Mouse (Mus musculus): ENCODE data around the gene Ifit1bl2. TPM values are rescaled to one million over a fixed set of nuclear protein-coding genes. Genes with fewer than 3 reads are reported as not detected.

The Ifit1bl2 gene
- total and polyA plus RNA-seq, 2 experiments from 2014 or later, result 0.07 to 0.38 TPM

- no peaks in the 10 kb centered on the region for H3K27me3 ChIP-seq (ENCODE audit: insufficient read depth, low read length)
- ATAC-seq (ENCODE audit: low FRiP score) (no peak), DNase-seq (ENCODE audit: low spot score) (no peak)
- H3K4me1 ChIP-seq (ENCODE audit: insufficient read depth, low read length), result no peaks in the 10 kb centered on the region
- TF ChIP-seq CTCF (IDR thresholded peaks at IDR 0.05), result no peak
- H3K9me3 ChIP-seq (ENCODE audit: low read length), result no peaks in the 10 kb centered on the region
- WGBS, result 86% methylated on average over 5 of the region's 5 CpGs
- H3K4me3 ChIP-seq (ENCODE audit: low read depth, low read length), result no peak overlapping the region
- H3K4me2 ChIP-seq (ENCODE audit: low read depth, low read length, poor library complexity, severe bottlenecking), result no peak overlapping the region
- H3K36me3 ChIP-seq (ENCODE audit: insufficient read depth, low read length), result no peaks in the 10 kb centered on the region
- no peak overlapping the region for H3K27ac ChIP-seq (ENCODE audit: low read depth, low read length)
- H3K9ac ChIP-seq (replicated peaks; ENCODE audit: low read length, poor library complexity, severe bottlenecking), result no peak overlapping the region
Observed at GRCm38 (mm10) chr19:34642616-34643015, 2.1 kb upstream of the Ifit1bl2 start.

DNA sequence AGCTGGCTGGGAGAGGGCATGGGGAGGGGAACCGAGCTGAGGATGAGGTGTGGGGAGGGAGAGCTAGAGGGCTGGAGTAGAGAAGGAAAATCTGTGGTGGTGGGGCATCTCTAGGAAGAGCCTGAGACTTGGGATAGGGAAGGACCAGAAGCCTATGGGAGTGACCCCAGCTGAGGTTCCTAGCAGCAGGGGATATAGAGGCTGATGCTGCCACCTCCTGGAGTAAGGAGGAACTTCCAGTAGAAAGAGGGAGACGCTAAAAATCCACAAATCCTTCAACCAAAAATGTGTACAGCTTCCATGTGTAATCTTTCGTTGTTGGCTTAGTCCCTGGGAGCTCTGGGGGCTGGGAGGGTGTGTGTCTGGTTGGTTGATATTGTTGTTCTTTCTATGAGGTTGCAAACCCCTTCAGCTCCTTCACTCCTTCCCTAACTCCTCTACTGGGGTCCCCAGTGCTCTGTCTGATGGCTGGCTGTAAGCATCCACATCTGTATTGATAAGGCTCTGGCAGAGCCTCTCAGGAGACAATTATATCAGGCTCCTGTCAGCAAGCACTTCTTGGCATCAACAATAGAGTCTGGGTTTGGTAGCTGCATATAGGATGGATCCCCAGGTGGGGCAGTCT, 3.5 kb downstream of the Ifit1bl2 start:
- 8% methylated on average over 3 of the region's 3 CpGs for WGBS
- ATAC-seq (ENCODE audit: low FRiP score) (no peak), DNase-seq (ENCODE audit: low spot score) (peak; percentile 42)
- H3K4me1 ChIP-seq (ENCODE audit: insufficient read depth, low read length), result no peaks in the 10 kb centered on the region
- no peak overlapping the region for H3K4me2 ChIP-seq (ENCODE audit: low read depth, low read length, poor library complexity, severe bottlenecking)
- H3K4me3 ChIP-seq (ENCODE audit: low read depth, low read length), result no peak overlapping the region
- no peaks in the 10 kb centered on the region for H3K9me3 ChIP-seq (ENCODE audit: low read length)
- peak; percentile 80 for TF ChIP-seq CTCF (IDR thresholded peaks at IDR 0.05)
- no peaks in the 10 kb centered on the region for H3K36me3 ChIP-seq (ENCODE audit: insufficient read depth, low read length)
- no peaks in the 10 kb centered on the region for H3K27me3 ChIP-seq (ENCODE audit: insufficient read depth, low read length)
- no peak overlapping the region for H3K27ac ChIP-seq (ENCODE audit: low read depth, low read length)
- no peak overlapping the region for H3K9ac ChIP-seq (replicated peaks; ENCODE audit: low read length, poor library complexity, severe bottlenecking)

DNA sequence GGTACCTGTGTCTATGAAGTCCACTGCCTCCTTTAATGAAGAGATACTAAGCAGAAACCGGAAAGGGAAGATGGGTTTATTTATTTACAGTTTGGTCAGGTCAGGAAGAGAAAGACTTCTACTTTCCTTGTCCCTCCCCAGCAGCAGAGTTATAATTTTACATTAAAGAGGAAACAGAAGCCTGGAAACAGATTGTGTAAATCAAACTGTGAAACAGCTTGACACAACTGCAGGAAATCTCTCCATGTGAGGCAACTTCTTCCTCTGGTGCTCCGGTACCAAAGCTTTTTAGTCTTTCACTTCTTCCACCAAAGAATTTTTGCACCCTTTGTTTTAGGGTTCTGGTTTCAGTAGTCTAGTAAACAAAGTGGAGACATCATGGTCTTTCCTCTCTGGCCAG, 7.1 kb downstream of the Ifit1bl2 start:
- no peak for DNase-seq (ENCODE audit: low spot score)
- WGBS, result 84% methylated on average over 2 of the region's 2 CpGs

GRCm38 (mm10) chr19:34631487-34631886, 9.1 kb downstream of the Ifit1bl2 start:
- TF ChIP-seq CTCF (IDR thresholded peaks at IDR 0.05), result no peak
- H3K4me2 ChIP-seq (ENCODE audit: low read depth, low read length, poor library complexity, severe bottlenecking), result no peak overlapping the region
- no peaks in the 10 kb centered on the region for H3K36me3 ChIP-seq (ENCODE audit: insufficient read depth, low read length)
- H3K27me3 ChIP-seq (ENCODE audit: insufficient read depth, low read length), result no peaks in the 10 kb centered on the region
- DNase-seq (ENCODE audit: low spot score), result no peak
- H3K9me3 ChIP-seq (ENCODE audit: low read length), result no peaks in the 10 kb centered on the region
- ATAC-seq (ENCODE audit: low FRiP score), result no peak
- no peaks in the 10 kb centered on the region for H3K4me1 ChIP-seq (ENCODE audit: insufficient read depth, low read length)
- H3K4me3 ChIP-seq (ENCODE audit: low read depth, low read length), result no peak overlapping the region
- H3K9ac ChIP-seq (replicated peaks; ENCODE audit: low read length, poor library complexity, severe bottlenecking), result no peak overlapping the region
- no peak overlapping the region for H3K27ac ChIP-seq (ENCODE audit: low read depth, low read length)

More for the DNA sequence above, 7.1 kb downstream of the Ifit1bl2 start:
- TF ChIP-seq CTCF (IDR thresholded peaks at IDR 0.05), result no peak
- no peaks in the 10 kb centered on the region for H3K27me3 ChIP-seq (ENCODE audit: insufficient read depth, low read length)
- no peaks in the 10 kb centered on the region for H3K36me3 ChIP-seq (ENCODE audit: insufficient read depth, low read length)
- no peak for ATAC-seq (ENCODE audit: low FRiP score)
- no peak overlapping the region for H3K4me2 ChIP-seq (ENCODE audit: low read depth, low read length, poor library complexity, severe bottlenecking)
- H3K9ac ChIP-seq (replicated peaks; ENCODE audit: low read length, poor library complexity, severe bottlenecking), result no peak overlapping the region
- H3K4me1 ChIP-seq (ENCODE audit: insufficient read depth, low read length), result no peaks in the 10 kb centered on the region
- no peak overlapping the region for H3K27ac ChIP-seq (ENCODE audit: low read depth, low read length)
- H3K4me3 ChIP-seq (ENCODE audit: low read depth, low read length), result no peak overlapping the region
- no peaks in the 10 kb centered on the region for H3K9me3 ChIP-seq (ENCODE audit: low read length)

DNA sequence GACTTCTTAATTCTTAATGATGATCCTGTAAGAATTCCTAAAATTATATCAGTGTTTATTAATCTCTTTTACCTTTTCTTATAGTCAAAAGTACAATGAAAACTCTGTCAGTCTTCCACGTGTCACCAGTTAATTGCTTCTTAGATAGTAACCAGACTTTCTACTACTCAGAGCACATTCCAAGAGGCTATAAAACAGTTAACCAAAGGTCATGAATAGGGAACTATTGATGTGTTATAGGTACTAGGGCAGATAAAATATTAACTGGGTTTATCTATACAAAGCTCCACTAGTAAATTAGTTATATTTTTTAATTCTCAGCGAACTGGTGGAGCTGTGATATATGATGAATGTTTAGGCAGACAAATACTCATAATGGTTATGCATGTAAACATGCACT, 13.0 kb downstream of the Ifit1bl2 start:
- no peak for ATAC-seq (ENCODE audit: low FRiP score)
- Histone ChIP-seq H3K4me2 (ENCODE audit: low read depth, low read length, poor library complexity, severe bottlenecking) (no peak overlapping the region), H3K4me3 (ENCODE audit: low read depth, low read length) (no peak overlapping the region), H3K9me3 (ENCODE audit: low read length) (no peaks in the 10 kb centered on the region), H3K36me3 (ENCODE audit: insufficient read depth, low read length) (no peaks in the 10 kb centered on the region), H3K9ac (replicated peaks; ENCODE audit: low read length, poor library complexity, severe bottlenecking) (no peak overlapping the region), H3K4me1 (ENCODE audit: insufficient read depth, low read length) (no peaks in the 10 kb centered on the region), H3K27me3 (ENCODE audit: insufficient read depth, low read length) (no peaks in the 10 kb centered on the region), H3K27ac (ENCODE audit: low read depth, low read length) (no peak overlapping the region)
- 83% methylated on average over 2 of the region's 2 CpGs for WGBS
- DNase-seq (ENCODE audit: low spot score), result no peak
- no peak for TF ChIP-seq CTCF (IDR thresholded peaks at IDR 0.05)

DNA sequence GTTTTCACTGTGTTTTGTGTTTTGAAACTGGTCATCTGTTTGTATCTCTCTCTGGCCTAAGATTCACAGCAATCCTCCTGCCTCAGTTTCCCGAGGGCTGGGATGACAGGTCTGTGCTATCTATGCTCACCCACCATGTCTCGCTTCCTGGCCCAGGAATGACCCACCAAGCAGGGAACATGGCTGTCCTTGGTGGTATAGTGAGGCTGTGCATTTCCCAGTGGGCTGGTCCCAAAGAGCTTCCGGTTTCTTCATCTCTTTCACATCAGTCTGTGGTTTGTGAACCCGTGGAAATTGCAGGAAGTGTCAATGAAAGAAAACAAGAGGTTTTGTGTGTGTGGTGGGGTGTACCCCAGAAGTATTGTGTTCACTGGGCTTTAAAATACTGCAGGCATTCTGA, 15.9 kb downstream of the Ifit1bl2 start:
- Histone ChIP-seq H3K27me3 (ENCODE audit: insufficient read depth, low read length) (no peaks in the 10 kb centered on the region), H3K4me2 (ENCODE audit: low read depth, low read length, poor library complexity, severe bottlenecking) (no peak overlapping the region), H3K36me3 (ENCODE audit: insufficient read depth, low read length) (no peaks in the 10 kb centered on the region), H3K4me1 (ENCODE audit: insufficient read depth, low read length) (no peaks in the 10 kb centered on the region), H3K9me3 (ENCODE audit: low read length) (no peaks in the 10 kb centered on the region), H3K27ac (ENCODE audit: low read depth, low read length) (no peak overlapping the region), H3K4me3 (ENCODE audit: low read depth, low read length) (no peak overlapping the region), H3K9ac (replicated peaks; ENCODE audit: low read length, poor library complexity, severe bottlenecking) (no peak overlapping the region)
- TF ChIP-seq CTCF (IDR thresholded peaks at IDR 0.05), result no peak
- 86% methylated on average over 4 of the region's 4 CpGs for WGBS
- no peak for DNase-seq (ENCODE audit: low spot score)
- no peak for ATAC-seq (ENCODE audit: low FRiP score)
